Comparison of ENCODE assay signal across 15 mouse cellular contexts in genomic region chr13:28409609-28409902, GRCm38 (mm10).
A peak's percentile ranks its signal among the peaks of the same experiment; 100 is the strongest.
DNase-seq lines count a peak whose midpoint lies in the region; ATAC-seq lines count a peak whose summit lies in the region.
"Had no signal": no experiment of that assay in that cellular context is flagged by ENCODE, and none has a peak within 500 bp of the region (broad histone marks: within the 10 kb centered on the region; RNA-seq: fewer than 3 reads in every experiment).

No protein-coding gene starts in this region.

- H3K27me3 ChIP-seq in neural tube, embryonic 11.5 days (ENCODE audit: control insufficient read depth, insufficient read depth, low read length), result no peaks in the 10 kb centered on the region
- no peaks in the 10 kb centered on the region for H3K27me3 ChIP-seq in forebrain, embryonic 16.5 days (replicated peaks; ENCODE audit: control insufficient read depth, insufficient read depth, low read length)
- no peaks in the 10 kb centered on the region for H3K27me3 ChIP-seq in limb, embryonic 12.5 days
- H3K27me3 ChIP-seq: liver, embryonic 13.5 days; megakaryocyte, embryonic 14.5 days had no signal

- no peak overlapping the region for H3K4me3 ChIP-seq in neural tube, embryonic 11.5 days (ENCODE audit: low read depth, low read length)
- H3K4me3 ChIP-seq in forebrain, embryonic 16.5 days (replicated peaks; ENCODE audit: low read length), result no peak overlapping the region
- H3K4me3 ChIP-seq in limb, embryonic 12.5 days (replicated peaks), result no peak overlapping the region
- H3K4me3 ChIP-seq: heart, adult 2 months; liver, embryonic 13.5 days; megakaryocyte, embryonic 14.5 days had no signal

- H3K27ac ChIP-seq in neural tube, embryonic 11.5 days (ENCODE audit: low read depth, low read length), result 0 out of 2 replicates have a peak overlapping the region, but pooled peaks have one; percentile 2
- 0 out of 2 replicates have a peak overlapping the region, but pooled peaks have one; percentile 12 for H3K27ac ChIP-seq in forebrain, embryonic 16.5 days (ENCODE audit: low read length)
- peak overlapping the region; percentile 90 for H3K27ac ChIP-seq in limb, embryonic 12.5 days
- H3K27ac ChIP-seq: heart, adult 2 months; liver, embryonic 13.5 days had no signal

- 15% methylated on average over 1 of the region's 1 CpGs for WGBS in neural tube, embryonic 11.5 days
- 4% methylated on average over 1 of the region's 1 CpGs for WGBS in forebrain, embryonic 16.5 days
- WGBS in limb, embryonic 12.5 days, result 38% methylated on average over 1 of the region's 1 CpGs

- no peaks in the 10 kb centered on the region; the same call in 1 of the 2 replicates for H3K4me1 ChIP-seq in neural tube, embryonic 11.5 days (ENCODE audit: control insufficient read depth, insufficient read depth, low read length)
- H3K4me1 ChIP-seq in forebrain, embryonic 16.5 days (replicated peaks; ENCODE audit: control insufficient read depth, insufficient read depth, low read length), result peaks cover 10% of the 10 kb centered on the region
- peaks cover 21% of the 10 kb centered on the region for H3K4me1 ChIP-seq in limb, embryonic 12.5 days (replicated peaks)
- H3K4me1 ChIP-seq: liver, embryonic 13.5 days; megakaryocyte, embryonic 14.5 days had no signal

- H3K4me2 ChIP-seq in neural tube, embryonic 11.5 days (ENCODE audit: low read depth), result no peak overlapping the region
- no peak overlapping the region for H3K4me2 ChIP-seq in forebrain, embryonic 16.5 days (ENCODE audit: low read length)
- no peak overlapping the region for H3K4me2 ChIP-seq in limb, embryonic 12.5 days
- H3K4me2 ChIP-seq: liver, embryonic 13.5 days had no signal

- no peaks in the 10 kb centered on the region for H3K9me3 ChIP-seq in neural tube, embryonic 11.5 days (ENCODE audit: control insufficient read depth, low read length)
- H3K9me3 ChIP-seq in forebrain, embryonic 16.5 days (ENCODE audit: control insufficient read depth, low read length), result no peaks in the 10 kb centered on the region
- H3K9me3 ChIP-seq in limb, embryonic 12.5 days, result no peaks in the 10 kb centered on the region
- H3K9me3 ChIP-seq: liver, embryonic 13.5 days had no signal

- peak; percentile 48; the same call in 1 of the 2 replicates for ATAC-seq in neural tube, embryonic 11.5 days (ENCODE audit: insufficient read depth, low FRiP score, low TSS enrichment)
- peak; percentile 45; the same call in 1 of the 2 replicates for ATAC-seq in forebrain, embryonic 16.5 days
- no peak for ATAC-seq in limb, embryonic 12.5 days (ENCODE audit: insufficient number of reproducible peaks, insufficient read depth, low FRiP score, low TSS enrichment, low read depth)
- ATAC-seq: lung, postnatal 0 days had no signal

- no peak overlapping the region for H3K9ac ChIP-seq in neural tube, embryonic 11.5 days (ENCODE audit: low read length)
- H3K9ac ChIP-seq in forebrain, embryonic 16.5 days (replicated peaks; ENCODE audit: low read depth, low read length), result no peak overlapping the region
- no peak overlapping the region for H3K9ac ChIP-seq in limb, embryonic 12.5 days (replicated peaks)
- H3K9ac ChIP-seq: liver, embryonic 13.5 days had no signal

- no peaks in the 10 kb centered on the region for H3K36me3 ChIP-seq in neural tube, embryonic 11.5 days (ENCODE audit: control insufficient read depth, insufficient read depth, low read length)
- no peaks in the 10 kb centered on the region for H3K36me3 ChIP-seq in forebrain, embryonic 16.5 days (ENCODE audit: control insufficient read depth, insufficient read depth)
- no peaks in the 10 kb centered on the region for H3K36me3 ChIP-seq in limb, embryonic 12.5 days
- H3K36me3 ChIP-seq: liver, embryonic 13.5 days had no signal

- intact Hi-C loops in heart, postnatal 25 days (cut with DNase I), result no loop called here

- no peak for DNase-seq in neural tube, embryonic 11.5 days (ENCODE audit: low spot score)
- no peak for DNase-seq in neural tube, embryonic 10.5 days (ENCODE audit: extremely low spot score, low spot score)
- no peak for DNase-seq in heart, postnatal 25 days (ENCODE audit: low spot score)
- no peak for DNase-seq in kidney, postnatal 36 days
- DNase-seq in spleen, adult 12 weeks (ENCODE audit: low spot score), result no peak
- DNase-seq: adrenal gland, adult 2 months; cerebellum, adult 18-20 months; heart, adult 2 months; kidney, postnatal 25 days; liver, embryonic 13.5 days; thymus, adult 2 months had no signal

Comparison
In these comparisons a context has a peak if more than half of its experiments do, and no peak if none do; other contexts are left out.
1. H3K27ac ChIP-seq: peak in every context shown above with its lines; median percentile 90 in limb, embryonic 12.5 days; 12 in forebrain, embryonic 16.5 days; 2 in neural tube, embryonic 11.5 days.